Mouse (Mus musculus) ES-E14 (cell line): ENCODE measurements at regions not wholly inside any gene's neighbourhood (a gene's known extent, or its start where the extent isn't known, plus 50 kb on each side); places are given as distances from the start of the nearest gene placed in this dataset.

Experiments
- DNase-seq: peaks from one replicate; pipeline ENCODE4 v3.0.0-alpha.2; 2013; ENCODE audit warnings: low read depth, low spot score
- H3K27ac ChIP-seq: 2 replicates; pipeline ENCODE4 v1.5.1; 2012; ENCODE audit warnings: low read depth, mild to moderate bottlenecking, low read length, moderate library complexity, mixed read lengths; ENCODE audit not compliant: poor library complexity, insufficient read depth, severe bottlenecking
- H3K36me3 ChIP-seq: 2 replicates; pipeline ENCODE4 v1.6.1; 2012; ENCODE audit warnings: mild to moderate bottlenecking, low read length, moderate library complexity, mixed read lengths; ENCODE audit not compliant: control insufficient read depth, poor library complexity, insufficient read depth, severe bottlenecking
- H3K4me1 ChIP-seq, 2 experiments: fragments of 150-350 bp in 1 of 2; sonication (generic) in 1 of 2; 2 replicates each; pipeline ENCODE4 v1.6.1; 2012; ENCODE audit warnings: low read length in 2 of 2, mild to moderate bottlenecking in 1 of 2, mixed read lengths in 1 of 2; ENCODE audit not compliant: control insufficient read depth in 2 of 2, insufficient read depth in 2 of 2, poor library complexity in 1 of 2
- H3K4me3 ChIP-seq, 2 experiments: fragments of 150-350 bp in 1 of 2; sonication (generic) in 1 of 2; 2 replicates each; pipeline ENCODE4 v1.5.1; 2012; ENCODE audit warnings: low read length in 2 of 2, low read depth in 1 of 2, mild to moderate bottlenecking in 1 of 2, mixed read lengths in 1 of 2; ENCODE audit not compliant: insufficient read depth in 1 of 2, poor library complexity in 1 of 2, severe bottlenecking in 1 of 2
- H3K9ac ChIP-seq: 2 replicates; pipeline ENCODE4 v1.6.1; 2012; ENCODE audit warnings: low read depth, mild to moderate bottlenecking, low read length, mixed read lengths; ENCODE audit not compliant: poor library complexity, insufficient read depth, severe bottlenecking
- H3K9me3 ChIP-seq: fragments of 150-350 bp; sonication (generic); 2 replicates; pipeline ENCODE4 v1.6.1; 2012; ENCODE audit warnings: low read depth, mild to moderate bottlenecking, low read length; ENCODE audit not compliant: control insufficient read depth, insufficient read depth
- CHD2 ChIP-seq: IDR thresholded peaks from 2 replicates; pipeline ENCODE4 v1.6.1; 2014; ENCODE audit warnings: mild to moderate bottlenecking, low read depth, low read length, inconsistent platforms
- HCFC1 ChIP-seq: IDR thresholded peaks from 2 replicates; pipeline ENCODE4 v1.6.1; 2012; ENCODE audit warnings: low read length, inconsistent platforms, borderline replicate concordance; ENCODE audit not compliant: insufficient read depth
- MAFK ChIP-seq: IDR thresholded peaks from 2 replicates; pipeline ENCODE4 v1.6.1; 2014; ENCODE audit warnings: mild to moderate bottlenecking, low read depth, low read length, inconsistent platforms; ENCODE audit not compliant: insufficient read depth
- ZC3H11A ChIP-seq: IDR thresholded peaks from 2 replicates; pipeline ENCODE4 v1.6.1; 2012; ENCODE audit warnings: low read depth, mild to moderate bottlenecking, inconsistent platforms, low read length, borderline replicate concordance
- ZNF384 ChIP-seq: IDR thresholded peaks from 2 replicates; pipeline ENCODE4 v1.6.1; 2012; ENCODE audit warnings: low read depth, low read length, inconsistent platforms
- in situ Hi-C, 2 experiments: fragments of 600-800 bp; cut with MboI; formaldehyde crosslinking; loops; one replicate each; pipeline ENCODE4 v1.15.1; 2025; ENCODE audit warnings: low sequenced_read_pairs in 2 of 2, inconsistent platforms in 1 of 2; ENCODE audit not compliant: unreplicated experiment in 2 of 2

GRCm38 (mm10) chr16:76097808-76098207 lies 75.7 kb upstream of the Samsn1 start:
- DNase-seq, result no peak
- Histone ChIP-seq H3K4me1 (no peaks in the 10 kb centered on the region), H3K27ac (no peak overlapping the region), H3K9me3 (no peaks in the 10 kb centered on the region), H3K9ac (no peak overlapping the region), H3K4me3 (no peak overlapping the region), H3K36me3 (no peaks in the 10 kb centered on the region)
- TF ChIP-seq CHD2 (no peak), ZNF384 (no peak), ZC3H11A (no peak), MAFK (no peak), HCFC1 (no peak)
- in situ Hi-C loops, result no loop called here

- DNase-seq, result no peak
- in situ Hi-C loops, result no loop called here
- H3K4me3 ChIP-seq, result no peak overlapping the region
- no peaks in the 10 kb centered on the region for H3K9me3 ChIP-seq
- H3K36me3 ChIP-seq, result no peaks in the 10 kb centered on the region
- H3K4me1 ChIP-seq, result no peaks in the 10 kb centered on the region
- H3K27ac ChIP-seq, result no peak overlapping the region
- H3K9ac ChIP-seq, result no peak overlapping the region
- TF ChIP-seq ZNF384 (no peak), CHD2 (no peak), ZC3H11A (no peak), MAFK (no peak), HCFC1 (no peak)
These were observed 74.3 kb upstream of the Samsn1 start for GRCm38 (mm10) chr16:76096363-76096762.

- in situ Hi-C loops, result no loop called here
These were observed 63.3 kb upstream of the Samsn1 start for GRCm38 (mm10) chr16:76085363-76085762.

GRCm38 (mm10) chr16:76082465-76082864 lies 60.4 kb upstream of the Samsn1 start:
- Histone ChIP-seq H3K27ac (no peak overlapping the region), H3K4me3 (no peak overlapping the region), H3K36me3 (no peaks in the 10 kb centered on the region), H3K9ac (no peak overlapping the region), H3K4me1 (no peaks in the 10 kb centered on the region), H3K9me3 (no peaks in the 10 kb centered on the region)
- in situ Hi-C loops, result no loop called here
- DNase-seq, result no peak
- TF ChIP-seq ZC3H11A (no peak), MAFK (no peak), ZNF384 (no peak), CHD2 (no peak), HCFC1 (no peak)

More at GRCm38 (mm10) chr16:76085363-76085762, 63.3 kb upstream of the Samsn1 start:
- no peak overlapping the region for H3K27ac ChIP-seq
- H3K36me3 ChIP-seq, result no peaks in the 10 kb centered on the region
- H3K9ac ChIP-seq, result no peak overlapping the region
- no peaks in the 10 kb centered on the region for H3K4me1 ChIP-seq
- no peak for DNase-seq
- H3K4me3 ChIP-seq, result no peak overlapping the region
- TF ChIP-seq ZNF384 (no peak), HCFC1 (no peak), CHD2 (no peak), MAFK (no peak), ZC3H11A (no peak)
- no peaks in the 10 kb centered on the region for H3K9me3 ChIP-seq

- no peaks in the 10 kb centered on the region for H3K9me3 ChIP-seq
- TF ChIP-seq CHD2 (no peak), ZC3H11A (no peak), ZNF384 (no peak), MAFK (no peak), HCFC1 (no peak)
- in situ Hi-C loops, result no loop called here
- no peak overlapping the region for H3K27ac ChIP-seq
- H3K4me3 ChIP-seq, result no peak overlapping the region
- no peaks in the 10 kb centered on the region for H3K4me1 ChIP-seq
- no peaks in the 10 kb centered on the region for H3K36me3 ChIP-seq
- H3K9ac ChIP-seq, result no peak overlapping the region
- no peak for DNase-seq
These were observed 57.9 kb upstream of the Samsn1 start for GRCm38 (mm10) chr16:76079761-76080502.
